Mouse (Mus musculus) cerebellum, postnatal 36 days (tissue): ENCODE measurements around the gene Rhbdl3.
A peak's percentile ranks its signal among the peaks of the same experiment; 100 is the strongest.

Experiments used
- DNase-seq, 2 experiments: peaks; one replicate each; pipeline ENCODE4 v3.0.0; 2021 to 2022; ENCODE audit warnings: mixed read lengths in 2 of 2

The Rhbdl3 gene

GRCm38 (mm10) chr11:80300551-80301315 lies at the start of gene Rhbdl3:
TSS of gene Rhbdl3 (plus strand) at chr11:80300912.
- peak; percentile 20 to 41 for DNase-seq

GRCm38 (mm10) chr11:80264137-80264536 lies 36.6 kb upstream of the Rhbdl3 start:
- DNase-seq, result no peak

GRCm38 (mm10) chr11:80271096-80271495 lies 29.6 kb upstream of the Rhbdl3 start:
- no peak for DNase-seq

- DNase-seq, result no peak
These were observed 25.7 kb upstream of the Rhbdl3 start for GRCm38 (mm10) chr11:80275011-80275410.

GRCm38 (mm10) chr11:80278054-80278453 lies 22.7 kb upstream of the Rhbdl3 start:
- DNase-seq, result no peak

- no peak for DNase-seq
These were observed 16.9 kb upstream of the Rhbdl3 start for GRCm38 (mm10) chr11:80283786-80284185.

- DNase-seq, result no peak
These were observed 16.1 kb upstream of the Rhbdl3 start for GRCm38 (mm10) chr11:80284641-80285040.

- DNase-seq, result peak; percentile 73 to 81
These were observed 13.6 kb upstream of the Rhbdl3 start for GRCm38 (mm10) chr11:80287150-80287549.

- DNase-seq, result peak in 1 of 2 experiments; percentile 29
These were observed 10.8 kb upstream of the Rhbdl3 start for GRCm38 (mm10) chr11:80289701-80290445.

- no peak for DNase-seq
These were observed 9.7 kb upstream of the Rhbdl3 start for GRCm38 (mm10) chr11:80291004-80291403.

GRCm38 (mm10) chr11:80292463-80292862 lies 8.2 kb upstream of the Rhbdl3 start:
- no peak for DNase-seq

GRCm38 (mm10) chr11:80295066-80295465 lies 5.6 kb upstream of the Rhbdl3 start:
- DNase-seq, result no peak

- no peak for DNase-seq
These were observed 4.9 kb upstream of the Rhbdl3 start for GRCm38 (mm10) chr11:80295785-80296184.

- no peak for DNase-seq
These were observed 1.0 kb upstream of the Rhbdl3 start for GRCm38 (mm10) chr11:80299513-80300235.

GRCm38 (mm10) chr11:80301316-80302045 lies 769 bp downstream of the Rhbdl3 start:
- peak; percentile 30 to 37 for DNase-seq

- peak; percentile 16 to 24 for DNase-seq
These were observed 1.3 kb downstream of the Rhbdl3 start for GRCm38 (mm10) chr11:80302046-80302390.

- DNase-seq, result peak; percentile 49 to 51
These were observed 1.8 kb downstream of the Rhbdl3 start for GRCm38 (mm10) chr11:80302536-80302935.

GRCm38 (mm10) chr11:80303746-80304145 lies 3.0 kb downstream of the Rhbdl3 start:
- no peak for DNase-seq

GRCm38 (mm10) chr11:80304846-80305245 lies 4.1 kb downstream of the Rhbdl3 start:
- DNase-seq, result no peak

- no peak for DNase-seq
These were observed 7.8 kb downstream of the Rhbdl3 start for GRCm38 (mm10) chr11:80308537-80308936.

- DNase-seq, result no peak
These were observed 10.6 kb downstream of the Rhbdl3 start for GRCm38 (mm10) chr11:80311271-80311670.

- no peak for DNase-seq
These were observed 11.3 kb downstream of the Rhbdl3 start for GRCm38 (mm10) chr11:80312049-80312448.

- DNase-seq, result no peak
These were observed 11.9 kb downstream of the Rhbdl3 start for GRCm38 (mm10) chr11:80312565-80312964.
